Mouse (Mus musculus) brain, embryonic 14.5 days (tissue): ENCODE results near the gene Cdca4.

ENCODE experiments used
- CTCF ChIP-seq: fragments of 200-500 bp; IDR thresholded peaks from 2 replicates; pipeline ENCODE4 v1.5.1; 2012; ENCODE audit warnings: inconsistent platforms, mild to moderate bottlenecking, moderate library complexity, borderline replicate concordance; ENCODE audit not compliant: insufficient read depth, insufficient read length; ENCODE audit errors: extremely low read depth
- POLR2A ChIP-seq: fragments of 200-500 bp; IDR thresholded peaks from 2 replicates; pipeline ENCODE4 v1.6.1; 2012; ENCODE audit warnings: mild to moderate bottlenecking, inconsistent platforms, borderline replicate concordance; ENCODE audit not compliant: poor library complexity, insufficient read depth, insufficient read length, severe bottlenecking; ENCODE audit errors: extremely low read depth

- TF ChIP-seq CTCF (no peak), POLR2A (no peak)
These were observed 35.4 kb downstream of the Cdca4 start for GRCm38 (mm10) chr12:112793601-112794355.
